Mouse (Mus musculus): ENCODE data around the gene Zmiz1.

DNA sequence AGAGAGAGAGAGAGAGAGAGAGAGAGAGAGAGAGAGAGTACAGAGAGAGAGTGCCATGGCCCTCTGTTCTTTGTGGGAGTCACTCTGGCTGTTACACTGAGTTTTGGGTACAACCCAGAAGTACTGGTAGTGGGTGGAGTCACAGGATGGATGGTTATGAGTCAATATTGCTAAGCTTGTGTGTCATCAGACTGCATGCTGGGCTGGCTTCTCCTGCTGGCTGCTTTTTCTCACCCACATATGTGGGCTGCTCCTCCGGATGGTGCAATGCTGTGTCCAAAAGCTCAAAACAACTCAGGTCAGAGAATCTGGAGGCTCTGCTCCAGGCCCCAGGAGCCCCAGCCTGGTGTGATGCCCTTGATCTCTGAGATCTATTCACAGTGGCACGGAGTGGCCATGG, 68.3 kb downstream of the Zmiz1 start:
- no peak for TF ChIP-seq POLR2A (IDR thresholded peaks at IDR 0.05; ENCODE audit: borderline replicate concordance, extremely low read depth, low read depth, low read length)
- TF ChIP-seq CTCF (IDR thresholded peaks at IDR 0.05; ENCODE audit: insufficient read depth, low read length): no peak
